Mouse (Mus musculus): ENCODE measurements at regions not wholly inside any gene's neighbourhood (a gene's known extent, or its start where the extent isn't known, plus 50 kb on each side); places are given as distances from the start of the nearest gene placed in this dataset.
A peak's percentile ranks its signal among the peaks of the same experiment; 100 is the strongest.

- DNase-seq (ENCODE audit: low read depth, low spot score) = no peak
These were observed 283.9 kb downstream of the 1810013L24Rik start for GRCm38 (mm10) chr16:9113801-9114200.

- DNase-seq (ENCODE audit: low read depth, low spot score) = no peak
These were observed 285.6 kb downstream of the 1810013L24Rik start for GRCm38 (mm10) chr16:9115548-9115947.

GRCm38 (mm10) chr16:9121581-9121980, 291.7 kb downstream of the 1810013L24Rik start:
- no peak for DNase-seq (ENCODE audit: low read depth, low spot score)

GRCm38 (mm10) chr16:9132113-9132512, 302.2 kb downstream of the 1810013L24Rik start:
- DNase-seq (ENCODE audit: low read depth, low spot score) = peak; percentile 82

GRCm38 (mm10) chr16:9132778-9133177, 302.9 kb downstream of the 1810013L24Rik start:
- peak; percentile 19 for DNase-seq (ENCODE audit: low read depth, low spot score)

GRCm38 (mm10) chr16:9135377-9135776, 305.5 kb downstream of the 1810013L24Rik start:
- no peak for DNase-seq (ENCODE audit: low read depth, low spot score)

GRCm38 (mm10) chr16:9138552-9139224, 308.8 kb downstream of the 1810013L24Rik start:
- no peak for DNase-seq (ENCODE audit: low read depth, low spot score)

GRCm38 (mm10) chr16:9139405-9139804, 309.5 kb downstream of the 1810013L24Rik start:
- no peak for DNase-seq (ENCODE audit: low read depth, low spot score)

- DNase-seq (ENCODE audit: low read depth, low spot score) = no peak
These were observed 319.6 kb downstream of the 1810013L24Rik start for GRCm38 (mm10) chr16:9149209-9150135.

- no peak for DNase-seq (ENCODE audit: low read depth, low spot score)
These were observed 322.0 kb downstream of the 1810013L24Rik start for GRCm38 (mm10) chr16:9151936-9152335.

- no peak for DNase-seq (ENCODE audit: low read depth, low spot score)
These were observed 323.6 kb downstream of the 1810013L24Rik start for GRCm38 (mm10) chr16:9153501-9153900.

GRCm38 (mm10) chr16:9165763-9166310, 335.9 kb downstream of the 1810013L24Rik start:
- DNase-seq (ENCODE audit: low read depth, low spot score) = no peak

GRCm38 (mm10) chr16:9176402-9176801, 346.5 kb downstream of the 1810013L24Rik start:
- DNase-seq (ENCODE audit: low read depth, low spot score) = no peak

- no peak for DNase-seq (ENCODE audit: low read depth, low spot score)
These were observed 365.9 kb downstream of the 1810013L24Rik start for GRCm38 (mm10) chr16:9195821-9196220.

GRCm38 (mm10) chr16:9198903-9199532, 369.1 kb downstream of the 1810013L24Rik start:
- no peak for DNase-seq (ENCODE audit: low read depth, low spot score)

GRCm38 (mm10) chr16:9208602-9209001, 378.7 kb downstream of the 1810013L24Rik start:
- DNase-seq (ENCODE audit: low read depth, low spot score) = no peak

- no peak for DNase-seq (ENCODE audit: low read depth, low spot score)
These were observed 381.6 kb downstream of the 1810013L24Rik start for GRCm38 (mm10) chr16:9211485-9211884.

GRCm38 (mm10) chr16:9215131-9215530, 385.2 kb downstream of the 1810013L24Rik start:
- DNase-seq (ENCODE audit: low read depth, low spot score) = no peak

- DNase-seq (ENCODE audit: low read depth, low spot score) = no peak
These were observed 387.5 kb downstream of the 1810013L24Rik start for GRCm38 (mm10) chr16:9217361-9217760.

GRCm38 (mm10) chr16:9230178-9230577, 400.3 kb downstream of the 1810013L24Rik start:
- no peak for DNase-seq (ENCODE audit: low read depth, low spot score)

GRCm38 (mm10) chr16:9242099-9242498, 412.2 kb downstream of the 1810013L24Rik start:
- no peak for DNase-seq (ENCODE audit: low read depth, low spot score)

GRCm38 (mm10) chr16:9247198-9247597, 417.3 kb downstream of the 1810013L24Rik start:
- no peak for DNase-seq (ENCODE audit: low read depth, low spot score)
